Mouse (Mus musculus): ENCODE measurements around the gene Ppp1r13l.
A peak's percentile ranks its signal among the peaks of the same experiment; 100 is the strongest.

Ppp1r13l gene

DNA sequence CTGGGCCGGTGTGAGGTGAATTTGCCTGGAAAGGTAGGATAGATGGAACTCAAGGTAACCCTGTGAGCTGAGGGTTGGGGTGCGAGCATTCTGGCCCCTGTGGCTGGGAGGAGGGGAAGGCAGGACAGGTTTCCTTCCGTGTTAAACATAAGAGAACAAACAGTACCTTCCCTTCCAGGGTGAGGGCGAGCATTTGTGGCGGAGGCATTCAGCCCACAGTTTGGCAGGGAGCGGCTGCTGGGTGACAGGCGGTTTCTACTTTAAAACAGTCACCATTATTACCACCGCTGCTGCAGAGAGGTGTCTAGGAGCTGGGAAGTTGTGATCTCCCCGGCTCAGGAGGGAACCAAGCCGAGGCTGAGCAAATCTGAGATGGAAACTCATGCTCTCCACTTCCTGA lies 22.4 kb upstream of the Ppp1r13l start:
- DNase-seq (ENCODE audit: low read depth, low spot score), result no peak

DNA sequence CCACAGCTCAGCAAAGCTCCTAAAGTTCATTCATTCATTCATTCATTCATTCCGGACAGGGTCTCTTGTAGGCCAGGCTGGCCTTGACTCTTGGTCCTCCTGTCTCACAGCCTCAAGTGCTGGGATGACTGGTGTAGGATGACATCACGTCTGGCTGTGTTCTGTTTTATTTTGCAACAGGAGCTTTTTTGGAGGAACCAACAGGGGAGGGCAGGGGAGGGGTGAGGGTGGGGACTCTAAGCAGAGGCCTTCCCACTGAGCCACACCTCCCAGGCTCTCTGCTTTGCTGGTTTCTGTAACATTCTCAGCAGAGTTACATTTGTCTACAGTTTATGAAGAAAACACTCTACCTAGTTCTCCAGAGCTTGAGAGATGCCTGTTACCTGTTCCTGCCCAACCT lies 21.5 kb upstream of the Ppp1r13l start:
- no peak for DNase-seq (ENCODE audit: low read depth, low spot score)

DNA sequence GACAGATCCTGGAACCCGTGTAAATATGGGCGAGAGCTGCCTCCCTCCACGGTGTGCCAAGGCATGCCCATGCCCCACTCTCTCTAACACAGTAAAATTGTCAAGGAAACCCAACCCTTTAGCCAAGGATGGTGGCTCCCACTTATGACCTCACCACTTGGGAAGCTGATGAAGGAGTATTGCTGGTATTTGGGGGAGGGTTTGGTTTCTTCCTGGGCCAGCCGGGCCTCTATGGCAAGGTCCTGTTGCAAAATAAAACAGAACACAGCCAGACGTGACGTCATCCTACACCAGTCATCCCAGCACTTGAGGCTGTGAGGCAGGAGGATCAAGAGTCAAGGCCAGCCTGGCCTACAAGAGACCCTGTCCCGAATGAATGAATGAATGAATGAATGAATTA lies 21.0 kb upstream of the Ppp1r13l start:
- no peak for DNase-seq (ENCODE audit: low read depth, low spot score)

DNA sequence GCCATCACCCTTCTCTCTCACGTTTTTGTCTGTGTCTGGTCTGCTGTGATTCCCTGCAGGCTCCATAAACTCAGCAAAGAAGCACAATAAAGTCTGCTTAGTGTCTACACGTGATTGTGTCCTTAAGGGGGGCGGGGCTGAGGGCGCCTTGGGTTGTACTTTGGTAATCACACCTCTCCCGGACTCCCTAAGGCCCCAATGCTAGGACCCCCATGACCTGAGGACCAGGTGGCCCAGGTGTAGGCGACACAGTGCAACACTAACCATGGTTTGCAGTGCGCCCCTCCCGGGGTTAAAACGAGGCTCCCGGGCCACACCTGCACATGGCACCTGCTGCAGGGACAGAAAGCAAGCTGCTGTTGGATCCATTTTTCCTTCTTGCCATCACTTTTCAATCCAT lies 18.3 kb upstream of the Ppp1r13l start:
- no peak for DNase-seq (ENCODE audit: low read depth, low spot score)

DNA sequence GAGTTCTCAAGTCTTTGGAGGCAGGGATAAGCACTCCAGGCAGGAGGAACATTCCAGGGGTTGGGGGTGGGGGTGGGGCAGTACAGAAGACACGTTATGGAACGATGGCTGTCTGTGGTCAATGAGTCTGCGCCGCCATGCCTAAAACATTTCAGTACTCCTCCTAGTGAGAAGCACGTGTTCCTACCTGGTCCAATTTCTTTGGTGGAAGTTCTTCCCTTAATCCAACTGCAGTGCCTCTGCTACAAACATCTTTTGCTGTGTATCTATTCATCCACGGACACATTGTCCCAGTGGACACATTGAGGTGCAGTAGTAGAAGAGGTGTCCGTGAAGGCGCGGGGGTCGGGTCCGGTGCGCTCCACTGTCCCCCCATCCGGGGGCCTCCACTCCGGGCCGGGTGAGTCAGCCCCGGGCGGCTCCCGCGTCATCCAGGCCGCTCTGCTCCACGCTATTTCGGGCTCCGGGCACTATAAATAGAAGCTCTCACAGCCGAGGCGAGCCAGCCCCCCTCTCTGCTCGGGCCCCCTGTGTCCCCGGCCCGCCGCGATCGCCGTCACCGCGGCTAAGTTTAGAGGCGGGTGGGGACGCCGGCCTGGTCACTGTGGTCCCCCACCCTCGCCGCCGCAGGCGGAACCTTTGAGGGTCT lies 17.7 kb upstream of the Ppp1r13l start:
- no peak for DNase-seq (ENCODE audit: low read depth, low spot score)

DNA sequence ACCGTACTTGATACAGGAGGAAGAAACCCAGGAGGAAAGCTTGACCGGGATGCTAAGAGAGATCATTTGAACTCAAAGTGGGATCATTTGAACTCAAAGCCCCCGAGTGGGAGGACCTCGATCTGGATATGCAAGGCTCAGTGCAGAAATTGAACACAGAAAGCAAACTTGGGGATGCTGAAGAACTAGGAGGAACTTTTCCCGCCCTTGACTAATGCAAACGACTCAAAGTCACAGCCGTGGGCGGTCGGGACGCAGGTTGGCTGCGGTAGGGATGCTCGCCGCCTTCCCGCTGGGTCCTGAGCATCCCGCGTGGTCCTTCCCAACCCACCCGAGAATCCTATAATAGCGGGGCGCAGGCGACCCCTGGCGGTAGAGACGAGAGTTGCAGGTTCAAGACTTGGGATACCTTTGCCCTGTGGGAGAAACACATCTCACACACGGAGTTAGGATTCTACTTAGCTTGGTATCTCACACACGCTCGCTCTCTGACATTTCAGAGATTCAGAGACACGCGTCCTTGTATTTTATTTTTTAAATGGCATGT lies 17.0 kb upstream of the Ppp1r13l start:
- peak; percentile 77 for DNase-seq (ENCODE audit: low read depth, low spot score)

DNA sequence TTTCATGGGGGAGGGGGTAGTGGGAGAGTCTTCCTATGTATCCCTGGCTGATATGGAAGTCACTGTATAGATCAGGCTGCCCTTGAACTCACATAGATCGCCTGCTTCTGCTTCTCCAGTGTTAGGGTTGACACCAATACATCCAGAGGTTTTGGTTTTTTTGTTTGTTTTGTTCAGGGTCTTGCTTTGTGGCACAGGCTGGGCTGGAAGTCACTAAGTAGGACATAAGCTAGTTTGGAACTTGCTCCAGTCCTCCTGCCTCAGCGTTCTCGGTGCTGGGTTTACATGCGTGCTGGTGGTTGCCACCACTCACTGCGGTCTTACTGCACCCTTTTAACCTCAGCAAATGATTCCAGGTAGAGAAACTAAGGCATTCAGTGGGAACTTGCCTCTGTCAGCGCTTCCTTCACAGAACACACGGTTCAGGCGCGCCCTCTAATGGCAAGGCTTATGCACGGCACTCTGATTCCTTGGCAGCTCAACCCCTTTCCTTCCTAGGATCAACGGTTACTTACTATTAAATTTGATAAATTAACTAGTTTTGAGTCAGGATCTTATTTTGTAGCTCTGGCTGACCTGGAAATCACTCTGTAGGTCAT lies 16.2 kb upstream of the Ppp1r13l start:
- DNase-seq (ENCODE audit: low read depth, low spot score), result peak; percentile 66

DNA sequence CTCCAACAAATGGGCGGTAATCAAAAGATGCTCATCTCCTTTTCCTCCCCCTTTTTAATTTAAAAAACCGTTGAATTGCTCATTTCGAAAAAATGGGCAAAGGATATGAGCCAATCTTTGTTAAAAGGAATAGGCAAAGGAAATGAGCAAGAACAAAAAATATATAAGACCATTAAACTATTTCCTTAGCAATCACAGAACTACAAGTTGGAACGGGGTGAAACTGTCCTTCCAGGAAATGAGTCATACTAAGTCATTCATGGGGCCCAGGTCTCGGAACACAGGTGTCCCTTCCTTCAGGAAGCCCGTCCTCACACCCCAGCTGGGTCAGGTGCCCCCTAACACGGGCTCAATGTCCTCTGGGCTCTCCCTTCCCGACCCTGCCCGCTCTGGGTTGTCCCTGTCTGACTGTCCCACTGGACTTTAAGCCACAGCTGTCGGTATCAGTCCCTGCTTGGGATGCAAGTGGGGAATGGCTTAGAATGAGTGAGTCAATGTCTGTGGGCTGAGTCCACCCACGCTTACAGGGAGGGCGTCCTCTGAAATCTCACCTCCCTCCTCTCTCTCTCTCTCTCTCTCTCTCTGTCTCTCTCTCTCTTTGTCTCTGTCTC lies 15.2 kb upstream of the Ppp1r13l start, which contains the start of gene Ercc1:
Ercc1 (plus strand) TSS at position 542 of the 611 bp plus-strand sequence.
- DNase-seq (ENCODE audit: low read depth, low spot score), result no peak

DNA sequence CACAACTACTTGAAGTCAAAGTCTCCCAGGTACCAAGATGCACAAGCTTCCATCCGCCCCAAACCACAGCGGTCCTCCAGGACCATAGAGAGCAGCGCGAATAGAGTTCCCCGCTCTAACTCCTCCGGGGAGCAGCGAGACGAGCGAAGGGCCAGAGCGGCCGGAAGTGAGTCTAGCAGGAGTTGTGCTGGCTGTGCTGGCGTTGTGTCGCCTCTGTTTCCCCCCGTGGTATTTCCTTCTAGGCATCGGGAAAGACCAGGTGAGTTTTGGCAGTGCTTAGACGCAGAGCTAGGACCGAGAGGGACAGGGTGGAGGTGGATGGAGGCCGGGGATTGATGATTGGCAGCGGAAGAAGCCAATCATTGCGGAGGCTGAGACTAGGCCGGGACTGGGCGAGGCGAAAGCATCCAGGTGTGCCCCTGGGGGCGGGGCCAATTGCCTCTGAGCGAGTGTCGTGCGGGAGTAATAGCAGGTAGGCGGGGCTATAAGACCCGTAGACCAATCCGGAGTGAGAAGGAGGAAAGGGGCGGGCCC lies 14.5 kb upstream of the Ppp1r13l start:
- peak; percentile 91 for DNase-seq (ENCODE audit: low read depth, low spot score)

DNA sequence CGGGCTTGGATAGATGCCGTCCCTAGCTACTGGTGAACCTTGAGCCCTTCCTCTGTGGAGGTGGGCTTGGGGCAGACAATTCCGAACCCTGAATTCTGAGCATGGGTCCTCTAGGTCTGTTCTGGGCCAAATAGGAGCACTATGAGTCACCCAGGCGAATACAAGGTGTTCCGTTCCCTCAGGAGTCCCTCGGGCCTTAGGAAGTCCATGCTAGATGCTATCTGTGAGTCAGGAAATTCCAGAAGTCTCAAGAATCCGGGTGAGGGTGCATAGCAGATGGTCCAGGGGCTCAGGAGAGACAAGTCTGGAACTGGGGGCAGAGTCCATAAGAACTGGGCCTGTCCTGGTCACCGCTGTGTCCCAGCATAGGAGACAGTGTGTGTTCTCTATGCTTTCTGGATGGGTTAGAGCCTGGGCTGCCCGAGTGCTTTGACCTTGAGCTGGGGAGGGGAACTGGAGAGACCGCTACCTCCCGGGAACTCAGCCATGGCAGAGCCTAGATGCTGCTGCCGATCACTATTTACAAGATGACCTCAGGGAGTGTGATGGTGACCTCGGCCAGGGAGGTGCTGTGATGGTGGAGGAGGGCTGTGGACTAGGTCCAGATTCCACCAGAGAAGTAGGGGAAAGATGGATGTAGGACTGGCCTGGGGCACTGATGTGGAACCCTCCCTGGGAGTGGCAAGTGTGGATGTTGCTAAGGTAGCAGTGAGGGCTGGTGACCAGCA lies 10.2 kb upstream of the Ppp1r13l start:
- no peak for DNase-seq (ENCODE audit: low read depth, low spot score)

DNA sequence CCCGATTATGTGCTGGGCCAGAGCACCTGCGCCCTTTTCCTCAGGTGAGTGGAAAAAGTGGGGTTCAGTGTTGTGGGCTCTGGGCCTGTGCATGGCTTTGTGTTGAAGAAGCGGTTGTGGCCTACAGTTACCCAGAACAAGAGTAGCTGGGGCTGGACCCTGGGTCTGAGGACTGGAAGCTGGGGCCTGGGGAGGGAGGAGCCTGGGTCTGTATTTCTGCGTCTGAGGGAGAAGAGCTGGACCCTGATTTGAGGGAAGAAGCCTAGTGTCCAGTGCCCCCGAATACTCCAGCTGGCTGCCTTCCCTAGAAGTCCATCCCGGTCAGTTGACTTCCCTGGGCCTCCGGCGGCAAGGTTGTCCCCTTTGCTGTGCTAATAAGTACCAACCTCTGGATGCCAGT lies 9.3 kb upstream of the Ppp1r13l start:
- DNase-seq (ENCODE audit: low read depth, low spot score), result no peak

DNA sequence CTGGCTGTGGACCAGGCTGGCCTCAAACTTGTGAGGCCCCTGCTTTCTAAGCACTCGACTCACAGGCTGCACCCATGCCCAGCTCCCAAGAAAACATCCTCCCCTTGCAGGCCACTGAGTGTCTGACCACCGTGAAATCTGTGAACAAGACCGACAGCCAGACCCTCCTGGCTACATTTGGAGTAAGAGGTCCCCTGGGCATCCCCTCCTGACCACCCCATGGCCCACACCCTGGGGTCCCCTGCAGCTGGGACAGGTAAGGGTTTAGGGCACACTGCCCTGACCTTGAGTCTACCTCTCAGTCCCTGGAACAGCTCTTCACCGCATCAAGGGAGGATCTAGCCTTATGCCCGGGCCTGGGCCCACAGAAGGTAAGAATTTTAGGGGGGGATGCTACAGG lies 4.6 kb upstream of the Ppp1r13l start:
- DNase-seq (ENCODE audit: low read depth, low spot score), result no peak

DNA sequence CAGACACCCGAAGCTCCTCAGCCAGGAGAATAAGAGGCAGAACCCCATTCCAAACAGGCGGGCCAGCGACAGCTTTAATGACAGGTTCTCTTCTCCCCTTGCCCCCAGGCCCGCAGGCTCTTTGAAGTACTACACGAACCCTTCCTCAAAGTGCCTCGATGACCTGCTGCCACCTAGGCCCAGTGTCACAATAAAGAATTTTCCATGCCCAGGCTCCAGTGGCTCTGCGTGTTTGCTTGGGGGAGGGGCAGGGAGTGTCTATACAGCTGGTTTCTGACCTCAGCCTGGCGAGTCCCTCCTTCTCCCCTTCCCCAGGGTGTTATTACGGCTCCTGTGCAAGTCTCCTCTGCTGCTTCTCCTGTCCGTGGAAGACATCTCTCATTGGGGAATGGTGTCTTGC lies 3.2 kb upstream of the Ppp1r13l start:
- no peak for DNase-seq (ENCODE audit: low read depth, low spot score)

DNA sequence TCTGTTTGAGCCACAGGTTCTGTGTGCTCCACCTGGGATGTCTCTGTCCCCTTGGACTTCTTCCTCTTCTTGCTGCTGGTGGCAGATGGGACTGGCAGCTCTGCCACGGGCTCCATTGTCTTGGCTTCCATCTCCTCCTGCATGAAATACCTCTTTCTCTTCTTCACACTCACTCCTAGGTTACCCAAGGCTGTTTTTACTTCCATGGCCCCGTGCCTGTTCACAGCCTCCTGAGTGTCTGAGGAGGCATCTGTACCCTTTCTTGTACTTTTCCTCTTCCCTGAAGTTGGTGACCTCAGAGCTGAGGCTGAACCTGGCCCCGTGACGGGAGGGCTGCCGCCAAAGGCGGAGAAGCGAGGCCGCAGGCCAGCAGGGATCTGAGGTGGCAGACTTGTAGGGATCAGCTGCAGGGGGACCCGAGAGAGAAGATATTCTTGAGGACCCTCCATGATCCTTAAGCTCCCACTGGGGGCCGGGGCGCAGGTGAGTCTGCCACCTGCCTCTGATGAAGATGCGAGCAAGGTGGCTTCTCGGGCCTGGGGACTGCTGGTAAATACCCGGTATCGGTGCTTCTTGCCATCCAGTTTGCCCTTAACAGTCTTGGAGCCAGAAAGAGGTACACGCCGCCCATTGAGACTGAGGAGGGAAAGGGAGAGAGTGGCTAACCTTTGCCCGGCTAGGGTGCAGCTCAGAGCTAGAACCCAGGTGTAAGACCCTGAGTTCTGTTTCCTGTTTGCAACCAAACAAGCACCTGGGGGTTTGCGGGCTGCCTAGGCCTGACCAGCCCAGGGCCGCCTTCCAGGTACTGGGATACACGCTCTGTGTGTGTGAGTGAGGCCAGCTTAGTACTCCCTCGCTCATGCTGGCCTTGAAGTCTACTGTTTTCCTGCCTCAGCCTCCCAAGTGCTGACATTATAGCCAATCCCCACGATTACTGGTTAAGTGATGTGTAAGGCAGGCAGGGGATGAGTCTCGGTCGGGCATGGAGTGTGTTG lies 1.9 kb upstream of the Ppp1r13l start:
- DNase-seq (ENCODE audit: low read depth, low spot score), result no peak

DNA sequence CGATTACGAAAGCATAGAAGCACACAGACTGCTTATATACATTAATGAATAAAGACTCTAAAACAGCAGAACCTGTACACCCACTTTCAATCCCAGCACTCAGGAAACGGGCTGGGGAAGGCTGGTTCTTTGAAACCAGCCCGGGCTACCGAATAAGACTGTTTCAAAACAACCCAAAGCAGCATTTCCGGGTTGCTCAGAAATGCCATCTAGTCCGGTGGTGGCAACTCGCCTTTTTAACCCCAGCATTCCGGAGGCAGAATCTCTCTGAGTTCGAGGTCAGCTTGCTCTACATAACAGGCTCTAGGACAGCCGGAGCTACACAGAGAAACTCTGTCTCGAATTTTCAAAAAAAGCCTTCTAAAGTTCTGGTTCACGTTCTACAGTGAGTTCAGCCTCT lies 915 bp upstream of the Ppp1r13l start:
- no peak for DNase-seq (ENCODE audit: low read depth, low spot score)

DNA sequence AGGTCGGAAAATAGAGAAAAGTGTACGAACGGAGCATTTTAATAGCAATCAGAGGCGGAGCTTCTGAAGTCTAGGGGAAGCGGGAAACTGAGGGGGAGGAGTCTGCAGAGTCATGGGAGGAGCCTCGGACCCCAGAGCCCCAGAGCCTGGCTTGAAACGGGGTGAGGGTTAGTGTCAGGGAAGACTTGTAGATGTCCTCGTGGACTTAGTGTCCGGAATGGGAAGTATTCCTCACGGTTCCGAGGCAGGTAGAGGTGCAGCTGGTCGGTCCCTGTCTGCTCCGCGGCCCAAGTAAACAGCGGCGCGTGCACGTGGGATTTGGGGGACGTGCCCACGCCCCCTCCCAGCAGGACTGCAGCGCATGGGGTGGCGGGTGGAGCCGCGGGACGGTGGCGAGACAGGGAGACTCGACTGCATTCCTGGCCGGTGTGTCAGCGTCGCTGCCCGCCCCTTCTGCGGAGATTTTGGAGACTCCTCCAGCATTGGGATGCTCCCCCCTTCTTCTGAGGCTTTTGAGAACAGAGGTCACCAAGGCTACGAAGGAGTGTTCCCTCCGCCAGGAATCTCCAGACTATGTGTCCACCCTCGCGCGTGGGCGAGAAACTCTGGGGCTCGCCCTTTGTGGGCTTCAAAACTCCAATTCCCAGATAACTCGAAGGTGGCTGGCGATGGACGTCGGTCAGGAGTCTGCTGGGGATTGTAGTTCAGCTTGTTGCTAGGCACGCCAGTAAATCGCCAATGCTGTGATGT lies 518 bp downstream of the Ppp1r13l start:
- DNase-seq (ENCODE audit: low read depth, low spot score), result peak; percentile 70

DNA sequence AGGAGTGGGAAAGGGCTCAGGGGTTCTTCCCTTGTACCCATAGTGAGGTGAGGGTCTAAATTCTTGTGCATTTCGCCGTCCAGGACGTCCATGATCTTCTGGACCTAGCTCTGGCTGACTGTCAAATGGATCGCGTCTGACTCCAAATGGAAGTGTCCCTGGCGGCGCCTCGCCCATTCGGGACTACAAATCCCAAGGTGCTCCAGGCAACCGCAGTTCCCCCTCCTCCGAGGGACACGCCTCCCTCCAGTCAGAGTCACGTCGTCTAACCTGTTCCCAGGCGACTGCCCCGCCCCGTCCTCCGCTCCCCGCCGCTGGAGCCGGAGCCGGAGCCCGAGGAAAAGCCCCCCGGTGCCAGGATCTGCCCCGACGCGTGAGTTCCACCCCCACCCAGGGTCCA lies 1.4 kb downstream of the Ppp1r13l start:
- DNase-seq (ENCODE audit: low read depth, low spot score), result peak; percentile 87

DNA sequence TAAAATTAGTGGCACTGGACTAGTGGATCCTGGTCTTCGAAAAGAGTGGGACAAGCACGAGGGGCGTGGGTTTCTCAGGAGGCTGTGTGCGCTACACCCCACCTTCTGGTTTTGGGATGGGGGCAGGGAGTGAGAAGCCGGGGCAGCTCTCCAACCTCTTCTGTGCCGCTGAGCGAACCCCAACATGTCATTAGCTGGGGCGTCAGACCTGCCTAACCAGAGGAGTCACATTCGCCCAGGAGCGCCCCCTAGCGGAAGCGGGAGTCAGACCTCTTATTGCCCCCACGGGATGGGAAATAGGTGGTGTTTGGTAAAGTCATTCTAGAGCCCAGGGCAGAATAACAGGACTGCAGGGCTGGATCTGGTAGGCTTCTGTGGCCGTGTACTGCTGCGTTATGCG lies 2.2 kb downstream of the Ppp1r13l start:
- DNase-seq (ENCODE audit: low read depth, low spot score), result peak; percentile 62

DNA sequence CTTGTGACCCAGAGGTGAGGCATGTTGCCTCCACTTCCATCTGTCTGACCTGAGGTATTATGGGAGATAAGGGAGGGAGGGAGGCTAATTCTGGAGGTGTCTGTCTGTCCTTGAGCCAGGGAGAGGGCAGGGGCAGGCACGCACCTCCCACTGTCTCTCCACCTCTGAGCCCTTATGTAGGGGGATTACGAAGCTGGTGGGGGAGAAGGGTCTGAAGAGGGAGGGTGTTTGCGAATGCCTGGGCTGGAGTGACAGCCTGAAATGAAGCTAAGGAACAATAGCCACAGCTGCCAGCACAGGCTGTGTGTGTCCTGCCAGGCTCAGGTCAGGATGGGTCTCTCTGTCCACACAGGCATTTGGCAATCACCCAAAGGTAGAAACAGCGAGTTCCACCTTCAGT lies 2.7 kb downstream of the Ppp1r13l start:
- DNase-seq (ENCODE audit: low read depth, low spot score), result no peak

DNA sequence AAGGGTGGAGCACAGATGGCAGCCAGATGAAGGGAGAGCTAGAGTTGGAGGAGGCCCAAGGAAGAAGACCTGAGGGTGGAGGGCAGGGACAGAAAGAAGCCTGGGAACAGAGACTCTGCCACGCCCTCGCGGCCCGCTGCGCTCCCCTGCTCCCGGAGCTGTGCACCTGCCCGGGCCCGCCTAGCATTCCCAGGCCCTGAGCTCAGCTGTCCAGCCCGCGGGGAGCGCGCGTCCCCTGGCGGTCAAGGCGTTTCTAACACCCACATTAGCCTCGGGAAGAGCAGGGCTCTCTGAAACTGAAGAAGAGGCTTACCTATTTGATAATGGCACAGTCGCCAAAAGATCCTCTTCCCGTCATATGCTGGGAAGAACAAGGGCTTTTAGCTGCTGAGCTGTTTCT lies 4.3 kb downstream of the Ppp1r13l start:
- no peak for DNase-seq (ENCODE audit: low read depth, low spot score)
